In genomic region chr13:91370886-91371595, GRCm38 (mm10) we compare ENCODE assay signal across 8 mouse cellular contexts.
DNase-seq lines count a peak whose midpoint lies in the region; ATAC-seq and TF ChIP-seq lines count a peak whose summit lies in the region.

No protein-coding gene starts in this region.

- peak overlapping the region; percentile 16 for H3K4me3 ChIP-seq in cortical plate, adult 2 months (ENCODE audit: insufficient read depth, low read length)
- H3K4me3 ChIP-seq in megakaryocyte, embryonic 14.5 days (replicated peaks), result peak overlapping the region; percentile 93

- no peak for TF ChIP-seq CTCF in cortical plate, adult 2 months (IDR thresholded peaks at IDR 0.05; ENCODE audit: extremely low read depth, insufficient read depth, low read length)

- peak overlapping the region; percentile 79 for H3K27ac ChIP-seq in cortical plate, adult 2 months (ENCODE audit: insufficient read depth, low read length)

- H3K4me1 ChIP-seq in cortical plate, adult 2 months (ENCODE audit: control insufficient read depth, insufficient read depth, low read length), result peaks cover 7% of the 10 kb centered on the region
- H3K4me1 ChIP-seq in megakaryocyte, embryonic 14.5 days, result peaks cover 30% of the 10 kb centered on the region

- H3K36me3 ChIP-seq in megakaryocyte, embryonic 14.5 days (replicated peaks; ENCODE audit: low read length), result no peaks in the 10 kb centered on the region

- no peaks in the 10 kb centered on the region for H3K27me3 ChIP-seq in megakaryocyte, embryonic 14.5 days (replicated peaks)

- TF ChIP-seq POLR2A in cortical plate, adult 2 months (IDR thresholded peaks at IDR 0.05; ENCODE audit: extremely low read depth, insufficient read depth, low read length), result peak; percentile 54

- ATAC-seq in activated CD4-positive, CD25-positive, alpha-beta regulatory T cell, adult 4 months, result peak; percentile 91

- peak; percentile 96 to 97 for DNase-seq in gastrocnemius, adult 8-10 months (ENCODE audit: low spot score in 2 of 2)
- peak; percentile 77 for DNase-seq in hindlimb bud, embryonic 11.5 days (ENCODE audit: extremely low spot score, low read depth, low spot score)
- DNase-seq in left cerebral cortex, adult 8-10 months (ENCODE audit: low spot score in 2 of 2), result peak; percentile 91 to 93
- peak; percentile 98 for DNase-seq in right cerebral cortex, postnatal 10 days (ENCODE audit: low spot score in 2 of 2)
- DNase-seq in urinary bladder, postnatal 25 days (ENCODE audit: low spot score), result peak; percentile 94

- no peaks in the 10 kb centered on the region for H3K9me3 ChIP-seq in megakaryocyte, embryonic 14.5 days

Comparison
In these comparisons a context has a peak if more than half of its experiments do, and no peak if none do; other contexts are left out.
1. Peak in every context shown above with its lines: DNase-seq, ATAC-seq, H3K4me3 ChIP-seq and H3K27ac ChIP-seq.